Mouse (Mus musculus): Measurements from ENCODE around the gene Lep. TPM values are rescaled to one million over a fixed set of nuclear protein-coding genes. Genes with fewer than 3 reads are reported as not detected.

Gene Lep
- polyA plus RNA-seq, 1 experiment, result not detected

DNA sequence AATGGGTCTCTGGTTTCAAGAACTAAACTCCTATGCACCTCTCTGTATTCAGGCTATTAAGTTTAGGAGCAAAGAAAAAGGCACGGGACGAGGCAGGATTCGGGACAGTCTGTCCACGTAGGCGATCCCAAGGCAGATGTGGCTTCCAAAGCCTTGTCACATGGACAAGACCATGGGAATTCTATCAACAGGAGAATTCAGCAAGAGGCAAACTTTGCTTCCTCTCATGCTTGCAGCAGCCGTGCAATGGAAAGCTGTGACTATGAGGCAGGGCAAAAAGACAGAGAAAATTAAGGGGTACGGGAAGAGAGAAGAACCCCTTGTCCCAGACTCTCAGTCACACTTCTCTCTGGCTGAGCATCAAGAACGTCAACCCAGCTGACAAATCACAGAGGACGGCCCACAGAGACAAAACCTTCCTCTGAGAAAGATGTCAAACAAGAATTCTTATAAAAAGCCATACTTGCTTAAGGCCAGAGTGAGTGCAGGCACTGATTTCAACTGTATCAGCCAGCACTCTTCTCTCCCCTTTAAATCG lies 21.9 kb downstream of the Lep start:
- TF ChIP-seq CTCF (IDR thresholded peaks at IDR 0.05; ENCODE audit: low read depth, low read length) (no peak), POLR2A (IDR thresholded peaks at IDR 0.05; ENCODE audit: borderline replicate concordance, low read depth, low read length) (no peak)
- H3K4me3 ChIP-seq (ENCODE audit: insufficient read depth, low read length), result no peak overlapping the region
- no peak overlapping the region for H3K27ac ChIP-seq (ENCODE audit: insufficient read depth, low read depth, low read length)
- H3K4me1 ChIP-seq (ENCODE audit: control insufficient read depth, insufficient read depth, low read length), result no peaks in the 10 kb centered on the region

- no peak overlapping the region for H3K4me3 ChIP-seq (ENCODE audit: insufficient read depth, low read length)
- no peak overlapping the region for H3K27ac ChIP-seq (ENCODE audit: insufficient read depth, low read depth, low read length)
- no peaks in the 10 kb centered on the region for H3K4me1 ChIP-seq (ENCODE audit: control insufficient read depth, insufficient read depth, low read length)
- no peak for TF ChIP-seq CTCF (IDR thresholded peaks at IDR 0.05; ENCODE audit: low read depth, low read length)
- TF ChIP-seq POLR2A (IDR thresholded peaks at IDR 0.05; ENCODE audit: borderline replicate concordance, low read depth, low read length), result no peak
These were observed 22.8 kb downstream of the Lep start for GRCm38 (mm10) chr6:29082776-29083354.

GRCm38 (mm10) chr6:29084401-29084800 lies 24.4 kb downstream of the Lep start:
- Histone ChIP-seq H3K27ac (ENCODE audit: insufficient read depth, low read depth, low read length) (no peak overlapping the region), H3K4me3 (ENCODE audit: insufficient read depth, low read length) (no peak overlapping the region), H3K4me1 (ENCODE audit: control insufficient read depth, insufficient read depth, low read length) (no peaks in the 10 kb centered on the region)
- TF ChIP-seq CTCF (IDR thresholded peaks at IDR 0.05; ENCODE audit: low read depth, low read length), result no peak
- no peak for TF ChIP-seq POLR2A (IDR thresholded peaks at IDR 0.05; ENCODE audit: borderline replicate concordance, low read depth, low read length)

DNA sequence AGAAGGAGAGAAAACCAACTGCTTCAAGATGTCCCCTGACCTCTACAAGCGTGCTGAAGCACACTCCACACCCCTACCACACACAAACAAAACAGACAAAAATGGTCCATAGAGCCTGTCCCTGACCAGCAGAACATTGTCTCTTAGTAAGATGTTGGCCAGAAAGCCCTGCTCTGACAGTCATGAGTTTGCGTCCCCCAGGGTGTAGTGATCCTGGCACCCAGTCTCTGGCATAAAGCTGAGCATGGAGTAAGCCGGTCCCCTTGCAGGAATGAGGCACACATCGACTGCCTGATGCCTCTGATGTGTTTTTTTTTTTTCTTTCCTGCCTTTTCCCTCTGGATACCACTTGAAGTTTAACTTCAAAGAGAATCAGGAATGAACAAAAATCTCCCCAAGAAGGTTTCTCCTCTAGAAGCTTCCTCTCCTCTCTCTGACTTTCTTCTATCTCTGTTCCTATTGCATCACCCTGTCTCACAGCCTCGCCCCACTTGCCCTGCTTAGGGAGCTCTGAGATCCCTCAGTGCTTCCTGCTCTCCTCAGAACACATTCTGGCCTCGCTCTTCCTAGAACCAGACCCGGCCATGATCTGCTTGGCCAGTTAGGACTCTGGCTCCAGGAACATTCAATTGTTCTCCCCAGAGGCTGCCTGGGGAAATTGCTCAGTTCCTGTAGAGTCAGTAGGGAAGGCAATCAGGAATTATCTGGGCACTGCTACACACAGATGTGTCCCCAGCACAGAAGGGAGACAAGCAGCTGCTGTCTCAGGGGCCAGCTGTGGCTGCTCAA lies 28.1 kb downstream of the Lep start:
- Histone ChIP-seq H3K4me3 (ENCODE audit: insufficient read depth, low read length) (no peak overlapping the region), H3K4me1 (ENCODE audit: control insufficient read depth, insufficient read depth, low read length) (no peaks in the 10 kb centered on the region), H3K27ac (ENCODE audit: insufficient read depth, low read depth, low read length) (no peak overlapping the region)
- no peak for TF ChIP-seq POLR2A (IDR thresholded peaks at IDR 0.05; ENCODE audit: borderline replicate concordance, low read depth, low read length)

DNA sequence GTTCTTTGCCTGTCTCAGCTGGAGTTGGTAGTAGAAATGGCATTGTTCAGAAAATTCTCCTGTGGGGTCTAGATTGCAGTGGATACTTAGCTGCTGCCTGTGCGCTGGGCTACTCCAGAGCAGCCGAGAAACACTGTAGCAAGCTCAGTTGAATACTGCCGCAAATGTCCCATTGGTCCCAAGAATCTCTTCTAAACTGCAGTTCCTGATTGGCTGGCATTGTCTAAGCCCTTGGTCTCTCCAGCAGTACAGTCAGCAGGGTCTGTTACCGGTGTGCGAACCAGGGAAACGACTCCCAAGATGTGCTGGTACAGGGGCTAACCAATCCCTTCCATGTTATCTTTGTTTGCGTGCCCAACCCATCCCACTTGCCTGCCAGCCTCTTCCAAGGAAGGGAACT lies 32.2 kb downstream of the Lep start:
- Histone ChIP-seq H3K4me1 (ENCODE audit: control insufficient read depth, insufficient read depth, low read length) (no peaks in the 10 kb centered on the region), H3K4me3 (ENCODE audit: insufficient read depth, low read length) (no peak overlapping the region), H3K27ac (ENCODE audit: insufficient read depth, low read depth, low read length) (no peak overlapping the region)
- no peak for TF ChIP-seq CTCF (IDR thresholded peaks at IDR 0.05; ENCODE audit: low read depth, low read length)
- TF ChIP-seq POLR2A (IDR thresholded peaks at IDR 0.05; ENCODE audit: borderline replicate concordance, low read depth, low read length), result no peak

- TF ChIP-seq POLR2A (IDR thresholded peaks at IDR 0.05; ENCODE audit: borderline replicate concordance, low read depth, low read length) (no peak), CTCF (IDR thresholded peaks at IDR 0.05; ENCODE audit: low read depth, low read length) (no peak)
These were observed 32.9 kb downstream of the Lep start for GRCm38 (mm10) chr6:29092904-29093303.

DNA sequence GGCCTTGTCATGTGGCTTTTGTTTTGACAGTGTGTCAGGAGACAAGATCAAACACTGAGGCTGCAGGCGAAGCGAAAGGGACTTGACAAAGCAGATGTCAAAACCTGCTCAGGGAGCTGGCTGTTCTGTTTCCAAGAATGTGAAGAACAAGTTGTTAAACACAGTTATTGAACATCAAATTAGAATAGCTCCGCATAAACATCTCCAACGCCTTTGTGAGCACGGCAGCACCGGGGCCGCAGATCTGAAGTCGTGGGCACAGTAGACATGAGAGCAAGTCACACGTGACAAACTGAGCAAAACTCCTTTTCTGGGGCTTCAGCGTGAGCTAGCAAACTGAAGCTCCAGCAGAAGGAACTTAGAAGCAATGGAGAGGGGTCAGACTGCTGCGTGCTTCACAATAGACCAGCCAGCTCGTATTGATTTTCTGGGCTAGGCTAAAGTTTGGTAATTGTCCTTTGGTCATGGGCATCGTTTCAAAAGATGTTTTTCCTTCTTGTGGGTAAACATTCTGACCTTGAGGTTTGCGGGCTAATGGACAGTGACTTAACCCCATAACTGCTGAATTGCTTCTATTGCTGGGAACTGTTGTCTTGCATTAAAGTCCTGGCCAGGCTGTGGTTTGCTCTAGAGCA lies 39.6 kb downstream of the Lep start:
- no peak overlapping the region for H3K4me3 ChIP-seq (ENCODE audit: insufficient read depth, low read length)
- no peaks in the 10 kb centered on the region for H3K4me1 ChIP-seq (ENCODE audit: control insufficient read depth, insufficient read depth, low read length)
- no peak overlapping the region for H3K27ac ChIP-seq (ENCODE audit: insufficient read depth, low read depth, low read length)
- TF ChIP-seq CTCF (IDR thresholded peaks at IDR 0.05; ENCODE audit: low read depth, low read length) (no peak), POLR2A (IDR thresholded peaks at IDR 0.05; ENCODE audit: borderline replicate concordance, low read depth, low read length) (no peak)

More at GRCm38 (mm10) chr6:29092904-29093303, 32.9 kb downstream of the Lep start:
- Histone ChIP-seq H3K27ac (ENCODE audit: insufficient read depth, low read depth, low read length) (no peak overlapping the region), H3K4me3 (ENCODE audit: insufficient read depth, low read length) (no peak overlapping the region), H3K4me1 (ENCODE audit: control insufficient read depth, insufficient read depth, low read length) (no peaks in the 10 kb centered on the region)

DNA sequence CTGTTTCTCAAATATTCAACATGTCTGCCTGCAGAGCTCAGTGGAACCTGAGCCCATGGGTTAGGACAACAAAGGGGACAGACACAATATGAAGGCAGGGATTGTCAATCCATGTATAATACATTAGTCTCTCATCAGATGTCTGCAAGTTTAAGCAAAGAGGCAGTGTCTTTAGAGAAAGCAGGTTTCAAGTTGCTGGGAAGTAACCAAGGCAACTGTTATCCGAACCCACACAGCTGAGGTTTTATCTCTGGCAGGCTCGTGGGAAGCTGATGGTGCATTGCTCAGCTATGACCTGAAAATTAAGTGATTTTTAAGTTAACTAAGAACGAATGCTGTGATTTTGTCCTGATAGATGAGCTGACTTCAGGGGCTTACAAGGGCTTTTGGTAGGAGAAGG lies 40.4 kb downstream of the Lep start:
- Histone ChIP-seq H3K27ac (ENCODE audit: insufficient read depth, low read depth, low read length) (no peak overlapping the region), H3K4me3 (ENCODE audit: insufficient read depth, low read length) (no peak overlapping the region), H3K4me1 (ENCODE audit: control insufficient read depth, insufficient read depth, low read length) (no peaks in the 10 kb centered on the region)
- no peak for TF ChIP-seq CTCF (IDR thresholded peaks at IDR 0.05; ENCODE audit: low read depth, low read length)
- TF ChIP-seq POLR2A (IDR thresholded peaks at IDR 0.05; ENCODE audit: borderline replicate concordance, low read depth, low read length), result no peak

DNA sequence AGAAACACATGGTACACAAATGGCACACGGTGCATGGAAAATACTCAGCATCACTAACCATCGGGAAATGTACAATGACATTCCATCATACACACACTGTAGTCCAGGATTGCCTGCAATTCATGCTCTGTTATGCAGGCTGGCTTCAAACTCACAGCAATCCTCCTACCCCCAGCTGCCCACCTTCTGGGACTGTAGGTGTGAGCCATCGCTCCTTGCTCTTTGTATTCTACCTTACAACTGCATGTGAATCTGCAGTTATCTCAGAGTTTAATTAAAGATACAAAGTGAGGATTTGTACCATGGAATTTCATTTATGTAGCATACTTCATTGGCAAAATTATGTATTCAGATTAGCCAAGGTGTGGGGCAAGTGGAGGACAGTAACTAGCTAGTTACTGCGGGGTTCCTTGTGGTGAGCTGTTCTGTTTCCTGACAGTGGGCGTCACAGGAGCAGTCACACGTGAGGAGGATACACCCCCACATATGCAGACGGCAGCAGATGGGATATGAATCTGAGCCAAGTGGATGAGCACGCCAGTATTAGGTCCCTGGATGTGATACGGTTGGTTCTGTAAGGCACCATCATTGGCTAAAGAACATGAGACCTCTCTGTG lies 41.3 kb downstream of the Lep start:
- TF ChIP-seq POLR2A (IDR thresholded peaks at IDR 0.05; ENCODE audit: borderline replicate concordance, low read depth, low read length) (no peak), CTCF (IDR thresholded peaks at IDR 0.05; ENCODE audit: low read depth, low read length) (no peak)
- Histone ChIP-seq H3K27ac (ENCODE audit: insufficient read depth, low read depth, low read length) (no peak overlapping the region), H3K4me3 (ENCODE audit: insufficient read depth, low read length) (no peak overlapping the region), H3K4me1 (ENCODE audit: control insufficient read depth, insufficient read depth, low read length) (no peaks in the 10 kb centered on the region)
